Mouse (Mus musculus): ENCODE measurements around the gene Gapvd1.

The Gapvd1 gene

DNA sequence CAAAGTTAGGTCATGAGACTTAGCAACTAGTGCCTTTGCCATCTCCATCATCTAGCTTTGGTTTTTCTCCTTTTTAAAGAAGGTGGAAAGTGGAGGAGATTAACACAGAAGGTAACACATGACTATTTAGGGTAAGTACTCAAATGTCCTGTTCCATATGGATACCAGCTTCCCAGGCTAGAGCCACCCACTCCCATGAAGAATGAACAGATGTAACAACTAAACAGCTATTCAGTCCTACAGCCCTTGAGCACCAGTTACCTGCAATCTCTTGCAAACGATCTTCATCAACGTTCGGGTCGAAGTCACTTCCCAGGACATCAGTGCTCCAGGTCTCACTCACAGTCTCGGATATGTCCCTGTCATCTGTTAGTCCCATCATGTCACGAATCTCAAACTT, 43.1 kb downstream of the Gapvd1 start:
- DNase-seq (ENCODE audit: low spot score in 2 of 2): no peak

DNA sequence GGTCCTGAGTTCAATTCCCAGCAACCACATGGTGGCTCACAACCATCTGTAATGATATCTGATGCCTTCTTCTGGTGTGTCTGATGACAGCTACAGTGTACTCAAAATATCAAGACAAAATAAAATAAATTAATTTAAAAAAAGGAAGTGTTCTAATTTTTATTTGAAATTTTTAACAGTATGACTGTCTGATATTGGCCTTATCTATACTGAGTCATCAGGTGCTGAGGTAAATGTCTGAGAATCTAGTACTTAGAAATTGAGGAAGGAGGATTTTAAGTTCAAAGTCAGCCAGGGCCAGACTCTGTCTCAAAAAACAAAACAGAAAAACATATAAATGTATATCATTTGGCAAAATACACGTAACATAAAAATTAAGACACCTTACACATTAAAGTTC, 46.4 kb downstream of the Gapvd1 start:
- DNase-seq (ENCODE audit: low spot score in 2 of 2): no peak

DNA sequence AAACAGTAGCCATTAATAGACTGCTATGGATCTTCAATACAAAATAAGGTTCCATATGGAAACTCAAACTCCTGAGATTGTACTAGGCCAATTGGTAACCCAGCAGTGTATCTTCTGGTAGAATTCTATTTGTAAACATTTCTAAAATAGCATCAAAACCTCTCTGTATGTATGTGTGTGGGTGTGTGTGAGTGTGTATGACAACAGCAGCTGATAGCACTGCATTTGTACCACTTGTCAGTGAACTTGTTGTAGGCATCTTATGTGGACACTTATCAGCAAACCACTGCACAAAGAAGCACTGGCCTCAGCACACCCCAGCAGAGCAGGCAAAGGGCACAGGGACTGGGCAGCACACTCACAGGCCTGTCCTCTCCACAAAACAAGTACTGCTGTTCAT, 58.4 kb downstream of the Gapvd1 start:
- no peak for DNase-seq (ENCODE audit: low spot score in 2 of 2)

GRCm38 (mm10) chr2:34692861-34693260, 62.2 kb downstream of the Gapvd1 start:
- DNase-seq (ENCODE audit: low spot score in 2 of 2): no peak

DNA sequence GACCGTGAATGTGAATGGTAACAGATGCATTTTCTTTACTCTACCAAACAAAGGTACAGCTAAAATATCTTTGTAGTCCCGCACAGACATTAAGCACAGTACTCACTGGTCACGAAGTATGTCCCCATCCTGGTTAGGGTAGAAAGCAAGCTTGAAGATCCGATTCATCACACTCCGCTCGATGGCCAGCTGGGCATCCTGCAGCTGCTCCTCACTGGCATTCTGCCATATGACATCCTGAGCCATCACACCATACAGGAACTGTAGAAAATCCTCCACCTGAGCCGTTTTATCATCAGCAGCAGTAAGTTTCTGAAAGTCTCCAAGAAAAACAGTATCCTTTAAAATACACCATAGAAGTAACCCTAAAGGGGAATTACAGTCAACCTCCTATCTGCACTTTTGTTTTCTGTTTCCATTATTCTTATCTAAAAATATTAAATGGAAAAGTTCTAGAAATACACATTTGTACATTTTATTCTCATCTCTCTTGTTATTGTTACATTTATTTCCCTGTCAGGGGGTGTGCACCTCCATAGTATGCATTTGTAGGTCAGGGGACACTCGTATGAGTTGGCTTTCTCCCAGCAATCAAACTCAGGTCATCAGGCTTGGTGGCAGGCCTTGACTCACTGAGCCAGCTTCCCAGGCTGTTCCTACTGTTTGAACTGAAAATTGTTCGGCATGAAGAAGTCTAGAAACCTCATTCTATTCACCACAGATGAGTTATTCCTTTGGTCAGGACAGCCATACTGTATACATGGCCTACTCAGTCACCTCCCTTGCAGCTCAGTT, 70.8 kb downstream of the Gapvd1 start:
- DNase-seq (ENCODE audit: low spot score in 2 of 2): no peak

GRCm38 (mm10) chr2:34677976-34678375, 77.1 kb downstream of the Gapvd1 start:
- no peak for DNase-seq (ENCODE audit: low spot score in 2 of 2)

- no peak for DNase-seq (ENCODE audit: low spot score in 2 of 2)
These were observed 78.0 kb downstream of the Gapvd1 start for GRCm38 (mm10) chr2:34677061-34677460.

DNA sequence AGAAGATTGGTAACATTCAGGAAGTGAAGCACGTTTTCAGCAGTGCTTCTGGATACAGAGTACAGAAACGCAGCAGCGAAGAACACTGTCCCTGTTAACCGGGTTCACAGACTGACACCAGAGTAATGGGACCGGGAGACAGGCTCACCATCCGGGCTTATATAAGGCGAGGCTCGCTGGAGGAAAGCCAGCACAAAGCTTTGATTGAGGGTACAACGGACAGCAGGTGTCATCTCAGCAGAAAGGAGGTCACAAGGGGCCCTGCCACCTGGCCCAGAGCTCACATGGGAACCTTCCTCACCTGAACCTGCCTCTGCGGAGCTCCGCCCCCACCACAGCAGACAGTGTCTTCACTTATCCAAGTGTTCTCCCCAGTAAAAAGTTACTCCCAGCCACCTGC, 81.2 kb downstream of the Gapvd1 start:
- no peak for DNase-seq (ENCODE audit: low spot score in 2 of 2)

DNA sequence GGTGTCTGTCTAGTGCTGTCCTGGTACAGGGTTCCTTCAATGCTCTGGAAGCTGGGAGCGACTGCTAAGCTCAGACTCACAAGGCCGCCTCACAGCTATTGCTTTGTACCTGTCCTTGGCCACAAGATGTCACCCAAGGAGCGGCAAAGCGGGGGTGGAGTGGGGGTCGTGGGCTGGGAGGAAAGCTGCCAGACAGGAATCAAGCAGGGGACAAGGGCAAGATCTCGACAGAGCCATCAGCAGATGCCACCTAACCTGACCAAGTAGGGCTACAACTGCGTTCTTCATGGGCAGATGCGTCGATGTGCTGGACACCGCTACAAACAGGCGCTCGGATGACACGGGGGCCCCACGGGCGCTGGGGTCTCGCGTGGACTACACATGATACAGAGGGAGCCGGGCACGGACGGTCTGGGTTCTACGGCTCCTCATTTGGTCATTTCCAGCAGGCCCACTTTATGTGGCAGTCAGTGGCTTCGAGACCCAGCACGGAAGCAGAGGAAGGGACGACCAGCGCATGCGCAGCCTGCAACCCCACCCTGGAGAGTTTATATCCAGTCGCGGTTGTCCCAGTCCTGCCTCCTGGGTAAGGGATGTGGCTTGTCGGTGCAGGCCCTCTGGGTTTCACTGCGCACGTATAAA, 83.5 kb downstream of the Gapvd1 start:
- DNase-seq (ENCODE audit: low spot score in 2 of 2): peak; percentile 9 to 24

DNA sequence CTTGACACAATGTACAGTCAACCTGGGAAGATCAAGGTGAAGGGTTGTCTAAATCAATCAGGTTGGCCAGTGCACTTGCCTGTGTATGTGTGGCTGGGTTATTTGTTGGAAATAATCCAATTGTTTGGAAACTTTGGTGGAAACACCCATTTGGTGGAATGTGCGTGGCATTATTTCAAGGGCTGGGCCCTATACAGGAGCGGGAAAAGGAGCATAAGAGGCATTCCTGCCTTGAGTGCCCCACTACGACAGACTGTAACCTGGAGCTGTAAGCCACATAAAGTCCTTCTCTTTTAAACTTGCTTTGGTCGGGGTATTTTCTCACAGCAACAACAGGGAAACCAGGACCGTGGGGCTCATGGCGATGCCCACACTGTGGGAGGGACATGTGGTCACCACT, 84.6 kb downstream of the Gapvd1 start:
- DNase-seq (ENCODE audit: low spot score in 2 of 2): no peak

GRCm38 (mm10) chr2:34669203-34669746, 85.8 kb downstream of the Gapvd1 start:
- DNase-seq (ENCODE audit: low spot score in 2 of 2): no peak

GRCm38 (mm10) chr2:34668440-34669191, 86.4 kb downstream of the Gapvd1 start:
- DNase-seq (ENCODE audit: low spot score in 2 of 2): no peak

DNA sequence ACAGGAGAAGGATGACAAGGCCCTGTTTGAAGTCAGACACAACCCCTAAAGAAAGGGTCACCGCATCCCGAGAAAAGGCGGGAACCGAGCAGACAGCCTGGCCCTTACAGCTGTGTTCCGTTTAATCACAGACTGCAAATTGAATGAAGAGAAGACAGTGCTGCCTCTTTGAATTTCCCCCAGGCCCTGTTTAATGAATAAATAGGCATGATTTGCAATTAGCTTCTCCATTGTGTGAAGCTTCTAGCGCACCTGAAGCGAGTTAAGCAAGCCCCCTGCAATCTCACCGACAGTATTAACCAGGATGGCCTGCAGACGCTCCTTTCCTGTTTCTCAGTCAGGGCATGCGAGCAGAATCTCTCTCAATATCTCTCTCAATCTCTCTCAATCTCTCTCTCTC, 87.2 kb downstream of the Gapvd1 start:
- no peak for DNase-seq (ENCODE audit: low spot score in 2 of 2)

- DNase-seq (ENCODE audit: low spot score in 2 of 2): no peak
These were observed 107.6 kb downstream of the Gapvd1 start for GRCm38 (mm10) chr2:34647410-34647809.

DNA sequence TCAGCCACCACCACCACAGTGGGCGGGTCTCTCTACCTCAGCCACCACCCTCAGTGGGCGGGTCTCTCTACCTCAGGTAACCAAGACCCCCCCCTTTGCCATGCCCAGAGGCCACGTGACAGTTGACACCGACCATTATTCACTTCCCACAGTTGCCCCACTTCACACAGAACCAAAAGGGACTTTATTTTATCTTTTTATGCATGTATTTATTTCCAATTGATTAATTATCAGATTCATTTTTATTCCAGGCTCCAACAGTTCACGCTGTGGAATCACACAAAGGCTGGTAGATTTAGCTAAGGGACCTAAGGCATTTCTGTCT, 108.5 kb downstream of the Gapvd1 start:
- DNase-seq (ENCODE audit: low spot score in 2 of 2): no peak

- DNase-seq (ENCODE audit: low spot score in 2 of 2): peak; percentile 74 to 81
These were observed 109.0 kb downstream of the Gapvd1 start for GRCm38 (mm10) chr2:34645851-34646540.

DNA sequence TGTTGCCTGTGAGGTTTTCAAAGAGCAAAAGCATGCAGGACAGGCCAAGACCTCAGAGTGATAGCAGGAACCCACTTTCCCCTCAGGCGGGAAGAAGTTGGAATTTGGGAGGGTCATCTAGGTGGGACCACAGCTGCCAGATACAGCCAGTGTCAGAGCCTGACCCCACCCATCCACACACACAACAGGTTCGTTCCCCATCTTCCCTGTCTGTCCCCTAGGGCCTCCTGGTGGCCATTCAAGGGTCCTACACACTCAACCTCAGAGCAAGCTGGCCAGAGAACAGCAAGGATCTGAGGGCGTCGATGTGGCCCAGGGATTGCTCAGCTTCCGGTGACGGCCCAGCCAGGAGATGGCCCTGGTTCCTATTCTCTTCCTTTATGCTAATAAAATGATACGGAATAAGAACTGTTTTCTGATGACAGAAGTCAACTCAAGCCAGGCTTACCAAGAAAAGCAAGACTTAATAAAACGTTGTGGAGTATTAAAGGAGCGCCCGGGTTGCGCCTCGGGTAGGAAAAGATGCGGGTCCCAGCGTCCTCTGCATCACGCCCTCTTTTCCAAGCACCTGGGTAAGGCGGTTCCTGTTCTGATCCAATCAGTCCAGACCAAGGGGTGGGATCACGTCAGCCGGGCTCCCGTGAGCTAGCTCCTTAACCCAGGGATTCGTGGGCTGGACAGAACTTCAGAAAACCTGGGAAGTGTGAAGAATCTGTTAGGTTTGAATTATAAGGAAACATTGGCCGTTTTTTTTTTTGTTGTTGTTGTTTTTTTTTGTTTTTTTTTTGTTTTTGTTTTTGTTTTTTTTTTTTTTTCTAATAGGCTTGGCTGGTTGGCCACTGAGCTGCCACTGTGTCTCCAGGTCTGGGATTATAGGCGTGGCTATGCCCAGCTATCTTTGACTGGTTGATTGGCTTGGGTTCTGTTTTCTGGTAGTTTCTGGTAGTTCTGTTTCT, 110.2 kb downstream of the Gapvd1 start:
- peak in 1 of 2 experiments; percentile 19 for DNase-seq (ENCODE audit: low spot score in 2 of 2)

GRCm38 (mm10) chr2:34642351-34642750, 112.7 kb downstream of the Gapvd1 start:
- DNase-seq (ENCODE audit: low spot score in 2 of 2): peak; percentile 35 to 41

GRCm38 (mm10) chr2:34639725-34640124, 115.3 kb downstream of the Gapvd1 start:
- no peak for DNase-seq (ENCODE audit: low spot score in 2 of 2)

DNA sequence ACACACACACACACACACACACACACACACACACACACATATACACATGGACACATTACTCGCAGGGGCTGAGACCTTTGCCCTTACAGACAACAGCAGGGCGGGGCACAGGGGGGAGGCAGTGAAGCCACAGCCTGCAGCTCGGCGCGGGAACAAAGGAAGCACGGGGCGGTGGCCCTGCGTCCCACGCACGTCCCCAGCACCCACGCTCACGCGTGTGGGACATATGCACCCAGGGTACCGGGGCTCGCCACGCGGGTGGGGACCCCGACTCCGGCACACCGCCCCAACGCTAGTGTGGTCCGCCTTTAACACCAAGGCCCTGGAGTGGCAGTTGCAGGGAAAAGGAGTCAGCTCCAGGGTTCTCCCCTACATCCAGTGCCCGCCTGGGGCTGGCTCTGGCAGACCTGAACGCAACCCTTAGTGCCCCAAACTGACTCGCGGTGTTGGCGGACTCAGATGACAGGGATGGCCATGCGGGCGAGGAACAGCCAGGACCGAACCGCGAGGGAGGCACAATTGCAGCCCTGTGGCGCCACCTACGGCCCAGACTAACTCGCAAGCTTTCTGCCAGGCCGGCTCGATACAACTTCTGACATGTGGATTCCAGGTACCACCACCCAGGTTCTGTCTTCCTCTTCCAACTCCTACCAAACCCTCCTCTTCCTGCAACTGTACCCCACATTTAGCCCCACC, 115.9 kb downstream of the Gapvd1 start:
- peak; percentile 68 to 73 for DNase-seq (ENCODE audit: low spot score in 2 of 2)
